Mouse (Mus musculus) ovary, postnatal 36 days (tissue): Measurements from ENCODE around the gene Phlda1.
A peak's percentile ranks its signal among the peaks of the same experiment; 100 is the strongest.
"Not testable (repeated sequence)": the region's sequence is repeated elsewhere in the genome, so short reads cannot be mapped to it uniquely, and the experiment has no call there.

Experiments used
- DNase-seq: peaks from one replicate; pipeline ENCODE4 v3.0.0; 2022; ENCODE audit warnings: low spot score, mixed read lengths

Phlda1 gene

DNA sequence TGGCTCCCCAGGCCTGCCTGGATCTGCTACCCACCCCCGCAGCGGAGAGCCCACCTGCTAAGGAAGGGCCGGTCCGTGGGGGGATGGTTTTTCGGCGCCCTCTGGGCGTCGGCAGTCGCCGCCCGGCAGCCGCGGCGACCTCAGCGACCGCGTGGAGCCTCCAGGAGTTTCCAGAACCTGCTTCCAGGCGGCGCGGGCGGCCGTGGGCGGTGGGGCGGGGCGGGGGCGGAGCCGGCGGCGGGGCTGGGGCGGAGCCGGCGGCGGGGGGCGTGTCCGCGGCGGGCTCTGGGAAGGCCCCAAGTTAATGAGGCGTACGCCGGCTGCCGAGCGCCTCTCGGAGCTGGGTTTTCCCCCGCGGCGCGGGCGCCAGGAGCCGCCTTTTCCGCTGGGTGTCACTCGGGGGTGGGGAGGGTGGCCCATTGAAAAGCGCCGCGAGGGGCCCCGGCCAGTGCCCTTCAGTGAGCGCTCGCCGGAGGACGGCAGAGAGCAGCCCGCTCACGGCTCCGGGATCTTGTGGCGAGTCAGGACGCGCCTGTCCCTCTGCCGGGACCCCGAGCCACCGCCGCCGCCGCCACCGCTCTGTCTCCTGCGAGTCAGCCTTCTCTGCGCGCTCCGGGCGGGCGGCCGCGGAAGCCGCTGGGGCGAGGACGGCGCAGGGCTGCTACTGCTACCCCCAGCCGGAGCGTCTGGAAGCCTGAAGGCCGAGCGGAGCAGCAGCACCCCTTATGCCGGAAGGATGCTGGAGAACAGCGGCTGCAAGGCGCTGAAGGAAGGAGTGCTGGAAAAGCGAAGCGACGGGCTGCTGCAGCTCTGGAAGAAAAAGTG, at the start of gene Phlda1:
TSS of gene Phlda1 (plus strand) at position 186 of the 825 bp plus-strand sequence.
- DNase-seq, result peak; percentile 96

GRCm38 (mm10) chr10:111458088-111458487, 48.0 kb upstream of the Phlda1 start:
- no peak for DNase-seq

DNA sequence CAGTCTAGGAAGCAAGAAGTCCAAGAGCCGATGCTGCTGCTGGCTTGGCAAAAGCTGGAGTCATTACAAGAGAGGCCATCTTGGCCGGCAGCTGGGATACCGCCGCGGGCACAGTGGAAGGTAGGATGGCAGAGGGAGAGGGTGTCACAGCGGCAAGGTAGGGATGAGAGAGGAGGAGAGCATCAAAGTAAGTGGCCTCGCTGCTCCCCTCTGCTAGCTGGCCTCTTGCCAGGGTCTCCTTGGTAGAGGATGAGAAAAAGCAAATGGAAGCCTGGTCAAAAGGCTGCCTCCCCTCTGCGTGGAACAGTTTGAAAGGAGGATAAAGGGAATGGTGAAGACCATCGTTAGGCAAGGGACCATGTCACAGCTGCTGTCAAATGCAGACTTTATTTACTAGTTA, 47.0 kb upstream of the Phlda1 start:
- peak; percentile 6 for DNase-seq

GRCm38 (mm10) chr10:111459874-111460273, 46.2 kb upstream of the Phlda1 start:
- no peak for DNase-seq

GRCm38 (mm10) chr10:111460381-111460780, 45.7 kb upstream of the Phlda1 start:
- no peak for DNase-seq

- no peak for DNase-seq
These were observed 41.3 kb upstream of the Phlda1 start for GRCm38 (mm10) chr10:111464833-111465232.

- no peak for DNase-seq
These were observed 40.7 kb upstream of the Phlda1 start for GRCm38 (mm10) chr10:111465409-111465808.

DNA sequence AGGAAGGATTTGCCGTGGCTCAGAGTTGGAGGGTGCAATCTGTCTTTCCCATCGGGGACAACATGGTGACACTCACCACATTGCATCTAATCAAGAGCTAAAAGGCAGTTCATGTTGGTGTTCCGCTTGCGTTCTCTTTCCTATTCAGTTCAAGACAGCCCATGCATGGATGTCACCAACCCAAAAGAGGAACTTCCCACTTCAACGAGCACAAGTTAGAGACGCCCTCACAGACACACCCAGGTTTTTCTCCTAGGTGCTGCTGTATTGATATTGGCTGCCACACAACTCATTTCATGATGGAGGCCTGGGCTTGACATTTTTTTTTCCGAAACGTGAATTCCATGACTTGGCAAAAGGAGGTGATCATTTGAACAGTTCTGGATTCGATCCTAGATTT, 34.9 kb upstream of the Phlda1 start:
- no peak for DNase-seq

GRCm38 (mm10) chr10:111472686-111473510, 33.2 kb upstream of the Phlda1 start, which contains the start of gene Nap1l1:
Gene Nap1l1 (plus strand): TSS chr10:111473223.
- peak; percentile 98 for DNase-seq

- DNase-seq, result peak; percentile 58
These were observed 32.3 kb upstream of the Phlda1 start for GRCm38 (mm10) chr10:111473511-111474371.

GRCm38 (mm10) chr10:111476301-111476700, 29.8 kb upstream of the Phlda1 start:
- DNase-seq, result no peak

DNA sequence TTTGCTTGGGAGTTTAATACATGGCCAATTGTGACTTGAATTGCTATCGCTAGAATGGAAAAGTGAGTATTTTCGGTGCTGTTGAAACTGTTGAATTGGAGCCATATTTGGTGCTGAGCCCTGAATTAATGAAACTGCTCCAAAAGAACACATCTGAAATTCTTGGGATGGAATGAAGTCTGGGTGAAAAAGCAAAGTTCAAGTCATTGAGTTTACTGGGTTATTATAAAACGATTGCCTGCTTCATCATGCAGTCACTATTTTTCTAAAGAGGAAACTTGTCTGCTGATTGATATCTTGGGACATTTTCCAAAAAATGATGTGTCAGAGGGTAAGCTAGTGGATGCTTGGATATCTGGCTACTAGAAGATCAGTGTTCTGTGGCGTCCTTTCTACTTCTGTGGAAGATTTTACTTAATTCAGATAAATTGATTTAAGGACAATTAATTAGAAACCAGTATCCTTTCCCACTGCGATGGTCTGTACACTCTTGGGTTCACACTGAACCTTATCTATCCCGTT, 29.0 kb upstream of the Phlda1 start:
- DNase-seq, result no peak

DNA sequence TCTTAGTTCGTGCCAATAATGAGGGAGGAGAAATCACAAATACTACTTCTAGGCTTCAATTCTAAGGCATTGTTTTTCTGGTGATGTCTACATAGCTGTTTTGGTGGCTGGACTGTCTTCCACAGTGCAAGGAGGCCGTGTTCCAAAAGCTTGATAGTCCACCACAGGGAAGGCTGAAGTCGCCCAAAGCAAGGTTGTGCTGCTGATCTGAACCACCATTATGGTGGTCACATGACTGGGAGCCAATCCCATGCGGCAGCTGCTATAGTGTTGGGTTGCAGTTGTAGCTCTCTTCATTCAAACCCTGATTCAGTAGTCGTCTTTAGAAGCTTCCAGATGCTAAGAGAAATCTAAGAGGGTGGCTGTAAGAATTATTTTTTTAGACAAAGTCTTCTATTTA, 26.5 kb upstream of the Phlda1 start:
- no peak for DNase-seq

- no peak for DNase-seq
These were observed 23.4 kb upstream of the Phlda1 start for GRCm38 (mm10) chr10:111482654-111483053.

DNA sequence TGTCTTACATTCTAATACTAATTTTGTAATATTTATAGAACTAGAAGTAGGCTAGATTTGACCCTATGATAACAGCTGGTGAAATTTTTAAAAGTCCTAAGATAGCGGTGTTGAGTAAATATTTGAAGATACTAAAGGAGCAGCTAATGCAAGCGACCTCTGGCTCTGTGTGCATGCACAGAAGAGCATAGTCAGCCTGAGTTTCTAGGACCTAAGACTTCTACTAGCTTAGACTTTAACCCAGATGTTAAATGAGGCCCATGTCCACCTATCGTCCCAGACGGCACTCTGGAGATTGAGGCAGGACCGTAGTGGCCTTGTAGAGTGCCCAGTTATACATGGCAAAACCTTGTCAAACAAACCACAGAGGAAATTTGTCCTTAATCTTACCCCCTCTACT, 22.0 kb upstream of the Phlda1 start:
- no peak for DNase-seq

GRCm38 (mm10) chr10:111488793-111489192, 17.3 kb upstream of the Phlda1 start:
- DNase-seq, result no peak

- DNase-seq, result not testable (repeated sequence)
These were observed 16.0 kb upstream of the Phlda1 start for GRCm38 (mm10) chr10:111490079-111490478.

DNA sequence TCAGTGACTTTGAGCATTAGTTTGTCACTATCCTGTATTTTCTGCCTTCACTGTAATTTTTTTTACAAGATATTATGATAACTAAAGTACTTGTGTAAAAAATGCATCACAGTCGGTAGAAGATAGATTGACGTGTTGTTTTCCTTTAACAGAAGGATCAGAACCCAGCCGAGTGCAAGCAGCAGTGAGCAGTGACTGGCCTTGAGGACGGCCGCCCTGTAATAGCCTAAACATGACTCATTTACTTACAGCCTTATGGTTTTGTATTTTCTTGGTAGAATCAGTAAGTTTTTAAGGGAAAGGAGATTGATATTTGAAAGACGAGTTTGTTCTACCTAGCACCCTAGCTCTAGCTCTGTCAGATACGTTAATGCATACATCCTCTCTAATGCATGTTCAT, 10.2 kb upstream of the Phlda1 start:
- DNase-seq, result no peak

GRCm38 (mm10) chr10:111499892-111500291, 6.2 kb upstream of the Phlda1 start:
- DNase-seq, result no peak

- peak; percentile 67 for DNase-seq
These were observed 3.0 kb upstream of the Phlda1 start for GRCm38 (mm10) chr10:111503071-111503470.

DNA sequence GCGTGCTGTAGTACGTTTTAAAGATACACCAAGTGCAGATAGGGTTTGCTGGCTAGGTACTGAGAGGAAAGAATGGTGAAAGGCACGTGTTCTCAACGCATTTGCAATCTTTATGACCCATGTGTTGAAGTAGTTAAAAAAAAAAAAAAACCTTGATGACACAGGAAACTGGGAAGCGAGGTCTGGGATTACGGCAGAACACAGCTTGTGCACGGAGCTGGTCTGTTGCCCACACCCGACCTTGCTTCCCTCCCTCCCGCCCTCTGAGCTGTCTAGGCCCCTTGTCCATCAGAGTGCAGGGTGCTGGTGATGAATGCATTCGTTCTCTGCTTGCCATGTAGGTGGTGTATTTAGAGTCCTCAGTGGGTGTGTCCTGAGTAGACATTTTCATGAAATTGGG, 2.4 kb upstream of the Phlda1 start:
- DNase-seq, result no peak

GRCm38 (mm10) chr10:111504606-111505005, 1.5 kb upstream of the Phlda1 start:
- DNase-seq, result no peak
